Mouse (Mus musculus) splenic B cell, adult 2 months (primary cell): ENCODE measurements around the gene Rpl13a.

Experiments
- DNase-seq: peaks from one replicate; pipeline ENCODE4 v3.0.0-alpha.2; 2011; ENCODE audit warnings: low read depth, low spot score
- H3K27me3 ChIP-seq: 2 replicates; pipeline ENCODE4 v1.6.1; 2012; ENCODE audit warnings: mild to moderate bottlenecking, low read length, moderate library complexity, mixed read lengths; ENCODE audit not compliant: control insufficient read depth, poor library complexity, insufficient read depth, severe bottlenecking
- H3K36me3 ChIP-seq: 2 replicates; pipeline ENCODE4 v1.6.1; 2012; ENCODE audit warnings: mild to moderate bottlenecking, low read length, moderate library complexity, mixed read lengths; ENCODE audit not compliant: control insufficient read depth, poor library complexity, insufficient read depth, severe bottlenecking

The Rpl13a gene

GRCm38 (mm10) chr7:45086084-45086483, 42.5 kb downstream of the Rpl13a start:
- no peaks in the 10 kb centered on the region for H3K36me3 ChIP-seq
- H3K27me3 ChIP-seq, result no peaks in the 10 kb centered on the region
- DNase-seq, result no peak

GRCm38 (mm10) chr7:45083300-45083890, 45.2 kb downstream of the Rpl13a start:
- DNase-seq, result no peak
- no peaks in the 10 kb centered on the region for H3K27me3 ChIP-seq

GRCm38 (mm10) chr7:45082401-45083299, 45.9 kb downstream of the Rpl13a start:
- DNase-seq, result peak; percentile 63
- Histone ChIP-seq H3K27me3 (no peaks in the 10 kb centered on the region), H3K36me3 (no peaks in the 10 kb centered on the region)

More at GRCm38 (mm10) chr7:45083300-45083890, 45.2 kb downstream of the Rpl13a start:
- no peaks in the 10 kb centered on the region for H3K36me3 ChIP-seq

- Histone ChIP-seq H3K36me3 (peaks cover 9% of the 10 kb centered on the region), H3K27me3 (no peaks in the 10 kb centered on the region)
- no peak for DNase-seq
Observed at GRCm38 (mm10) chr7:45081016-45081415, 47.5 kb downstream of the Rpl13a start.

GRCm38 (mm10) chr7:45079856-45080255, 48.7 kb downstream of the Rpl13a start:
- DNase-seq, result peak; percentile 93
- Histone ChIP-seq H3K27me3 (no peaks in the 10 kb centered on the region), H3K36me3 (peaks cover 9% of the 10 kb centered on the region)

GRCm38 (mm10) chr7:45078513-45078912, 50.0 kb downstream of the Rpl13a start:
- H3K36me3 ChIP-seq, result peaks cover 9% of the 10 kb centered on the region
- peak; percentile 87 for DNase-seq
- H3K27me3 ChIP-seq, result no peaks in the 10 kb centered on the region

GRCm38 (mm10) chr7:45077829-45078228, 50.7 kb downstream of the Rpl13a start:
- no peak for DNase-seq
- Histone ChIP-seq H3K27me3 (no peaks in the 10 kb centered on the region), H3K36me3 (peaks cover 9% of the 10 kb centered on the region)

- DNase-seq, result no peak
- peaks cover 9% of the 10 kb centered on the region for H3K36me3 ChIP-seq
- no peaks in the 10 kb centered on the region for H3K27me3 ChIP-seq
Observed at GRCm38 (mm10) chr7:45077322-45077721, 51.2 kb downstream of the Rpl13a start.

GRCm38 (mm10) chr7:45076501-45076900, 52.1 kb downstream of the Rpl13a start:
- Histone ChIP-seq H3K27me3 (no peaks in the 10 kb centered on the region), H3K36me3 (peaks cover 9% of the 10 kb centered on the region)
- no peak for DNase-seq
